Mouse (Mus musculus): ENCODE measurements around the gene Myrfl.

Myrfl gene

GRCm38 (mm10) chr10:116827306-116827705, 69.4 kb downstream of the Myrfl start:
- no peak for DNase-seq (ENCODE audit: low spot score in 2 of 2)

DNA sequence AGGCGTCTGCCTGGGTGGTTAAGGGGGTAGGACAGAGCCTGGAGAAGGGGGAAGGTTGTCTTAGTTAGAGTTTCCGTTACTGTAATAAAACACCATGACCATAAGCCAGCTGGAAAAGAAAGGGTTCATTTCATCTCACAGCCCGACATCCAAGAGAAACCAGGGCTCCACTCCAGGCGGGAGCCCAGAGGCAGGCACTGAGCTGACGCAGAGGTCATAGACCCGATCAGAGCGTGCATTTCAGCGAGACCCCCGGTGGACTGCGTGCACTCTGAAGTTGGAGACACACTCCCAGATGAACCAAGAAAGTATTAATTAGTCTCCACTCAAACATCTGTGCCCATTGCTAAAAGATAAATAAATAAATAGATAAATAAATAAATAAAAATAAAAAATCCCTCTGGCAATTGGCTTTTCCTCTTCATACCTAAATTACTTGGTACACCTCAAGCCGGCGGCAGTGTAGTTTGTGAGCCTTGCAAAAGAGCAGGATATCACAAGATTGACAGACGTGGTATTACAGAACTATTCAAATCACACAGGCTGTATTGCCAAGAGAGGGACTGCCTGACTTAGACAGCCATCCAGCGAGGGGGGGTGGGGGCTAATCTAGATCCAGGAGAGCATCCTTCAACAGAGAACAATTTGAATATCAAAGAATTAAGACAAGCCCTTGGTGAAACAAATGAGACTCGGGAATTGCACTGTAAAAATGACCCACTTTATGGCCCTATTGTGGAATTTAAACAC, 81.2 kb downstream of the Myrfl start:
- no peak for DNase-seq (ENCODE audit: low spot score in 2 of 2)

DNA sequence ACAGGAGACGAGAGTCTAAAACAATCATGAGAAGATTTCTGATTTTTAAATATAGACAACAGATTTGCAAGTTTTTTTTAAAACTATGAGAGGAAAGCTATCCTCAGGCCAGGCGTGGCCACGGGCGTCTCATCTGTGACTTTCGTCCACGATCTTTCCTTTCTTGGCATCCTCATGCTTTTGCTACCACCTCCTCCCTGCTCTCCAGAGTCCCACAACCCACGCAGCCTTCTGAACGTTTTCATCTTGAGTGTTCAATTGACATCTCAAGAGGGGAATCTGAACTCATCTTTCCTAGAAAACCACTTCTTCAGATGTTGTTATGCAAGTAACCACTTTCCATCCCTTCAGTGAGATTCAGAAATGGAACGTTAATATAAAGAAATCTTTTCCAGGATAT, 83.6 kb downstream of the Myrfl start:
- no peak for DNase-seq (ENCODE audit: low spot score in 2 of 2)

DNA sequence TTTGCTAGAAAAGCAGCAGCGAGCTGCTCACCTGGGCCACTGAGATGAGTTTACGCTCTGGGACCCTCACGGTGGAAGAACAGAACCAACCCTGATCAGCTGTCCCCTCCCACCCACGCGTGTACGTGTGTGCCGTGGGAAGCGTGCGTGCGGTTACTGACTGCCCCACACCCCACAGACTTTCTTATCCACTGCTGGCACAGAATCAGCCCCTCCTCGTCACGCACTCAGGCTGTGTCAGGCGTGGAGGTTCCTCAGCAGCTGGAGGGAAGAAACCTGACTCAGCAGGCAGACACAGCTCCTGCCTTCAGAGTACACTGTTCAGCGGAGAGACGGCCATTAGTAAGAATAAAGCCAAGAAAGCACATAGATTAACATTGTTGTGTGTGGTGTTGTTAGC, 86.0 kb downstream of the Myrfl start:
- no peak for DNase-seq (ENCODE audit: low spot score in 2 of 2)

GRCm38 (mm10) chr10:116809383-116809782, 87.3 kb downstream of the Myrfl start:
- no peak for DNase-seq (ENCODE audit: low spot score in 2 of 2)

GRCm38 (mm10) chr10:116808556-116809353, 88.0 kb downstream of the Myrfl start:
- no peak for DNase-seq (ENCODE audit: low spot score in 2 of 2)

DNA sequence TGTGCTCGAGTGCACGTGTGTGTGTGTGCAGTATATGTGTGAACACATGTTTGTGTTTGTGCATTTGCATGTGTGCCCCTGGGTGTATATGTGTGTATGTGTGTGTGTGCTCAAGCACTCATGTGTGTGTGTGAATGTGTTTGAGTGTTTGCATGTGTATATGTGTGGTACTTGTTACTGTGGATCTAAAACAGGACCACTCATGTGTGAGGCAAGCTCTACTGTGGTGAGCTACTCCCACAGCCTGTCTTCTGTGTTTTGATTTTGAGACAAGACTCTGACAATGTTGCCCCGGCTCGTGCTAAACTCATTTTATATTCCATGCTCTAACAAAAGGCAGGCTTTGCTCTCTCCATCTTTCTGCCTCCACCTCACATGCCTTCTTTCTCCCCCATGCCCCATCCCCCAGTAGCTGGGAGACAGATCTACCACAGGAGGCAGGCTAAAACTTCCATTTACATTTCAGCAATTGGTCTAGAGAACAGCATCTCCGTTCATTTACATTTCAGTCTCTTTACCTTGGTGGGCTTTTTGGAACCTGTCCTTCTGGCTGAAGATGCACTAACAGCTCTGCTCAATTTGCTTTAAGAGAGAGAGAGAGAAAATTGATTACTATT, 94.4 kb downstream of the Myrfl start:
- DNase-seq (ENCODE audit: low spot score in 2 of 2): no peak

DNA sequence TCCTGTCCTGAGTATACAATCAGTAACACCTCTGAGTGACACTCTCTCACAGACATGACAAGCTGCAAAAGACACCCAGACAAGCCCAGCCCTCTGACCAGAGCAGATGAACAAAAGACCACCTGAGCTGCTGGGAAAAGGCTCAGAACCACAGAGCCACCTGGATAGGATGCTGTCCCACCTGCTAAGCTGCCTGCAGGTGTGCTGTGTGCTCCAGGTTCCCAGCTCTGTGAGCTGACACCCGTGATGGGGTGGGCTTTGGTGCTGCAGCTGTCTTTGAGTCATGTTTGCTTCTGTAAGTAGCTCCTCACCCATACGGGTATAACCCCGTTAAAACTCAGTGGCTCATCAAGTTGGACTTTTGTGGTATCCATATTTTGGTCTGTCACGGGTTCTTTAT, 95.4 kb downstream of the Myrfl start:
- no peak for DNase-seq (ENCODE audit: low spot score in 2 of 2)

DNA sequence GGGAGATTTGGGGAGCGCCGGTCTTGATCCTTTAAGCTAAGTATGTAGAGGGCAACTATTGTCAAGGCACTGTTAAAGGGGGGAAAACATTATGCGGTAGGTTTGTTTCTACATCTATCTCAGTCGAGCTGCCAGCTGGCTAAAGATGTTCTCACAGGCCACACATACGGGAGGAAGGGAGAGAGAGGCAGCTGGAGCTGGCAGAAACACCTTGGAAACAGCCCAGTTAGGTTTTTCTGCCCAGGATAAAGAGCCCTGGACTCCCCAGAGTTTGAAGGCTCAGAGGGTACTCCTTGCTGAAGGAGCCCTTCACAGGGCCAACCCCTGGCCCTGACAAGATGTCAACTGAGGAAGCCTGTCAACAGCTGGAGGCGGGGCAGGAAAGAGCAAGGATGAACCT, 100.7 kb downstream of the Myrfl start:
- no peak for DNase-seq (ENCODE audit: low spot score in 2 of 2)

DNA sequence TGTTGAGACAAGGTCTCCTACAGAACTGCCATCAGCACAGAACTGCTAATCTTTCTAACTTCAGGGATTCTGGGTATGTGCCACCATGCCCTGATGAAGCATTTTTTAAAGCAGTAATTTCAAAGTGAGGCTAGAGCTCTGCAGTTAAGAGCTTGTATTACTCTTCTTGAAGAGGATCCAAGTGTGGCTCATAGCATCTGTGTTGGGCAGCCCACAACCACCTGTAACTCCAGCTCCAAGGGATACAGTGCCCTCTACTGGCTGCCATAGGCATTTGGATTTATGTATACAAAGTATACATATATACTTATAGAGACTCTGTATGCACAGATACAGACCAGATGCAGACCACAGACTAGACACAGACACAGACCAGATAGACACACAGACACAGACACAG, 107.6 kb downstream of the Myrfl start:
- DNase-seq (ENCODE audit: low spot score in 2 of 2): peak in 1 of 2 experiments; percentile 14

DNA sequence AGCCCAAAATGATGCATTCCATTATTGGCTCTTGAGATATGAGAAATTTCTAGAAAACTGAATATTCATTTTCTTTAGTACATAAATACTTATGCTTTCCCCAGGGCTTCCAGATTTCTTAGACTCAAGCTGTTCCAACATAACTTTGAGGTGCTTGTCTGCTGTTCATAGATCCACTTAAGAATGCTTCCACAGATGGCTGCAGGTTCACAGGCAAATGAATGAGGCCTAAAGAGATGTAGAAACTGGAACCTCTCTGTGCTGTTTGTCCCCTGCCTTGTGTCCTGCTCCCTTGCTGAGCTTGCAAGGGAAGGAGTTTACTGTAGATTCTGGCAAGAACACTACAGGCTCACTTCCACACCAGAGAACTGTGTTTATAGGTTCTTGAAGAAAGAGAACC, 108.3 kb downstream of the Myrfl start:
- DNase-seq (ENCODE audit: low spot score in 2 of 2): no peak

DNA sequence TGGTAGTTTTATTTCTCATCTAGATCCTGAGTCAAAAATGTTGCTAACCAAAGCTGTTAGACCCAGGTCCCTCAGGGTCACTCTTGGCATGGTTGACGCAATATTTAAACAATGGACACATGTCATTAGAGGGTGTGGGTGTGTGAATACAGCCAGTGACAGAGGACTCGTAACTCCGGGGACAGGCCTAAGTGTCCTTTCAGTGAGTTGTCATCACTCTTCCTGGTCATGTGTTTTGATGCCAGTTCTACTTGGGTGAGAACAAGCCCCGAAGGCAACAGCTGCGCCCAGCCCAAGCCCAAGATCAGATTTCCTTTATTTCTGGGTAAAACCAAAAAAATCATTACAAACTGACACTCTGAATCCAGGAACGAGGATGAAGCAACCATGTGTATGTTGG, 112.6 kb downstream of the Myrfl start:
- DNase-seq (ENCODE audit: low spot score in 2 of 2): no peak

DNA sequence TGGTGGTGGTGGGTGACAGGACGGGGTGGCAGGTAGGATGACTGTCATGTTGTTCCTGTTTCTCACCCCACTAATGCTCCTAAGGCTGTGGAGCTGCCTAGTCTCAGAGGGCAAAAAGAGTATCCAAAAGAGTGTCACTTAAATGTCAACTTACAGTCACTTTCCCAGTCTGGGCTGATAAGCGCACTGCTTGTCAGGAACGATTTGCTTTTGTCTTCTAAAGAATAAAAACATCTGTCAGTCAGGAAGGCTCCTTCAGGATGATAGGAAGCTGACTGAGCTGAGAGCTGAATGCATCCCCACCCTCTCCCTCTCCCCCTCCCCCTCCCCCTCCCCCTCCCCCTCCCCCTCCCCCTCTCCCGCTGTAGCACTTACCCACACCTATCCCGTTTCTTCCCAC, 113.7 kb downstream of the Myrfl start:
- DNase-seq (ENCODE audit: low spot score in 2 of 2): no peak

GRCm38 (mm10) chr10:116777947-116778346, 118.8 kb downstream of the Myrfl start:
- DNase-seq (ENCODE audit: low spot score in 2 of 2): no peak

GRCm38 (mm10) chr10:116776846-116777245, 119.9 kb downstream of the Myrfl start:
- DNase-seq (ENCODE audit: low spot score in 2 of 2): no peak

DNA sequence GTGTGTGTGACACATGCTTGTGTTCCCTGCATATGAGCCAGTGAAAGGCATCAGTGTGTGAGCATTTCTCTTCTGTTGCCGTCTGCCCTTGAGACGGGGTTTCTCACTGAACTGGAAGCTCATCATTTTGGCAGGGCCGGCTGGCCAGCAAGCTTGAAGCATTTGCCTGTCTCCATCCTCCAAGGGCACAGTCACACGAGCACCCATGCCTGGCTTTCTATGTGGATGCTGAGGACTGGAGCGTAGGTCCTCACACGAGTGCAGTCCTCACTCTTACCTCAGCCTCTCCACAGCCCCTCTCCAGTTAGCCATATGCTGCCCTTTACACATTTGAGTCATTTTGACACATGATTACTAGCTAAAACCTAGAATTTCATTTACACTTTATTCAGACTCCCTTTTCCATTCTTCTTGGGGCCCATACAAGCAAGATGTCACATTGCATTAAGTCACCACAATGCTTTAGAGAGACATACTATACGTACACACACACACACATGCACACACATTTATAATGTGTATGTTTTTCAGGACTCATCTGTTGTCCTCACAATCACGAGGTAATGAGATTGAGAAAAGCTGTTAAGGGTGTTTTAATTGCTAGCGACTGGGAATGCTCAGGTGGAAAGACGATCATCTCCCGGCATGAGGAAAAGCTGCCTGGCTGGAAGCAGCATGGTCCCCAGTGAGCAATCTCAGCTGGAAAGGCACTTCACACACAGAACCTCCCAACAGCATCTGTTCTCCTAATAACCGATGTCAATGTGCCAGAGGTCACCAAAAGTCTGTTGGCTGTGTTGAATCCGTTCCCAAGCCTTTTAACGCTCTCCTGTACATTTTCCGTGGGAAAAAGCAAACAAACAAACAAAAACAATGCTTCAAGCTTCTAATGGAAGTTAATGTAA, 122.6 kb downstream of the Myrfl start:
- no peak for DNase-seq (ENCODE audit: low spot score in 2 of 2)

GRCm38 (mm10) chr10:116771215-116771935, 125.3 kb downstream of the Myrfl start:
- DNase-seq (ENCODE audit: low spot score in 2 of 2): no peak

DNA sequence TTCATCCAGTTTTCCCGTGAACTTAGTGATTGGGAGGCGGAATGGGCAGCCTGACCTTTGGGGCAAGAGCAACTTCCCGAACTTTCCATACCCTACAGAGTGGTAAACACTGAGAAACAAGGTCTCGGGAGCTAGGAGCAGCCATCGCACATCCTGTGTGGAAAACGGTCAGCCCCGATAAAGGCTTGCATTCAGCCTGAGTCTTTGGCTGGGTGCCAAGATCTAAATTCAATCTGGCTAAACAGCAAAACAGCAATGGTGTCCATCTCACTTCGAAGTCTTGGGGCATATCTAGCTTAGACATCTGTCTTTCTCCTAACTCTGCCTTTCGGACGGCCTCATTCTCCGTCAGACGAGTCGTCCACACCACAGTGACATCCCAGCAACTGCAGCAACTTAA, 128.1 kb downstream of the Myrfl start:
- DNase-seq (ENCODE audit: low spot score in 2 of 2): no peak

DNA sequence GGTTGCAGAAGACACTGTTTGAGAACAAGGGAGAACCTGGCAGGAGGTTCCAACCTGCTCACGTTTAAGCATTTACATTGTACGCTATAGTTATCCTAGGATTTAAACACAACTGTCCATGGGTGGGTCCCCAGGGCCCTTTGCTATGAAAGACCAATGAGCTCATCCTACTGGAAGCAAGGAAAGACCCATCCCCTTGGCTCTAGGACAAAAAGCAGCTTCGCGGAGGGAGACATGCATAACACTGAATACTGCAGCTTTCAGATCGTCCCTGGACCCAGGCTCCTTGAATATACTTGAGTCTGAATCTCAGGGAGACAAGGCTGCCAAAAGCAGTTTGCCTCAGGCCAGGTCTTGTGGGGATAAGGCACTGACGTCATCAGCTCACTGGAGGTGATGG, 130.2 kb downstream of the Myrfl start:
- no peak for DNase-seq (ENCODE audit: low spot score in 2 of 2)

- DNase-seq (ENCODE audit: low spot score in 2 of 2): no peak
Measured at GRCm38 (mm10) chr10:116761476-116762068, 135.1 kb downstream of the Myrfl start.

- DNase-seq (ENCODE audit: low spot score in 2 of 2): no peak
Measured at GRCm38 (mm10) chr10:116760561-116760960, 136.2 kb downstream of the Myrfl start.
